Mouse (Mus musculus) cortical plate, adult 2 months (tissue): ENCODE results near the gene Ddc. TPM values are rescaled to one million over a fixed set of nuclear protein-coding genes. Genes with fewer than 3 reads are reported as not detected.

Experiments used
- H3K27ac ChIP-seq: fragments of 200-500 bp; 2 replicates; pipeline ENCODE4 v1.5.1; 2012; ENCODE audit warnings: low read length, control low read depth, inconsistent platforms; ENCODE audit not compliant: insufficient read depth
- H3K4me1 ChIP-seq: fragments of 200-500 bp; 2 replicates; pipeline ENCODE4 v1.6.1; 2011; ENCODE audit warnings: low read length; ENCODE audit not compliant: control insufficient read depth, insufficient read depth
- H3K4me3 ChIP-seq: fragments of 200-500 bp; 2 replicates; pipeline ENCODE4 v1.5.1; 2011; ENCODE audit warnings: mild to moderate bottlenecking, low read length, control low read depth; ENCODE audit not compliant: insufficient read depth
- CTCF ChIP-seq: fragments of 200-500 bp; IDR thresholded peaks from 2 replicates; pipeline ENCODE4 v1.5.1; 2011; ENCODE audit warnings: mild to moderate bottlenecking, control low read depth, low read length; ENCODE audit not compliant: insufficient read depth; ENCODE audit errors: extremely low read depth
- POLR2A ChIP-seq: fragments of 200-500 bp; IDR thresholded peaks from 2 replicates; pipeline ENCODE4 v1.6.1; 2011; ENCODE audit warnings: mild to moderate bottlenecking, low read length, control low read depth; ENCODE audit not compliant: insufficient read depth; ENCODE audit errors: extremely low read depth
- polyA plus RNA-seq: library from polyadenylated mRNA; depleted of rRNA; stranded (reverse); fragments of >200 nt; gene quantifications from 2 replicates; pipeline ENCODE4 v1.2.3, GENCODE M21; 2012

The Ddc gene
- polyA plus RNA-seq, 1 experiment, result 7.4 TPM

DNA sequence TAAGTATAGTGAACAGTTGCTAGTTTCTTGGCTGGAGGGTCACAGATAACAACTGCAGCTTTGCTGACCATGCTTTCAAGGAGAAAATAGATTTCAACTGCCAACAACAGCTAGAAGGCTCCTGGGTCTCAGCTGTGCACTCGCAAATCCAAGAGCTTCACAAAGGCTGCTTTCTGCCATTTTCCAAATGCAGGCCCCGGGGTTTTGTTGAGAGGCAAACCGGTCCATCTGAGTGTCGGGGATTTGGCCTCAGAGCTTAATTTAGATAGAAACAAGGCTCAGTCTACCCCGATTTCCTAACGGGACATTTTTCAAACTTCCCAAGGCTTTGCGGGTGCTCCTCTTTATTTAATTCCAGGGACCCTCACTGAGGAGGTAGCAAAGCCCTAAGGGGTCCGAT, 61.7 kb downstream of the Ddc start:
- no peaks in the 10 kb centered on the region for H3K4me1 ChIP-seq
- no peak overlapping the region for H3K27ac ChIP-seq
- TF ChIP-seq CTCF, result no peak
- TF ChIP-seq POLR2A, result no peak
- H3K4me3 ChIP-seq, result no peak overlapping the region

DNA sequence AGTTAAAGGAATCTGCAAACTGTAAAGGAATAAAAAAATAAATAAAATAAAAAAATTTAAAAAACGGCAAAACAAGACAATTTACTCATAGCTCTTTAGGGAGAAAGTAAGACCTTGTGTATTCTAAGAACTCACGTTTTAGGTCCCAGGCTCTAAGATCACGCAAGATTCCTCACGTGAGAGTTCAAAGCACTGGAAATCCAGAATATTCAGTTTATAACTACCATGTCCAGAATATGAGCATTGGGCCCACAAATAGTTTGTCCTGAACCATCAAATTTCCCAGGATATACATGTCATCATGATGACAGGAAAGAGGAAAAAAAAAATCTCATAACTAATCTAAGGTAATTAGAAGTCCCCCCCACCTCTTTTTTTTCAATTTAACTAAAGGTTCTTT, 62.2 kb downstream of the Ddc start:
- TF ChIP-seq CTCF, result no peak
- no peak for TF ChIP-seq POLR2A
- Histone ChIP-seq H3K4me3 (no peak overlapping the region), H3K4me1 (no peaks in the 10 kb centered on the region), H3K27ac (no peak overlapping the region)

DNA sequence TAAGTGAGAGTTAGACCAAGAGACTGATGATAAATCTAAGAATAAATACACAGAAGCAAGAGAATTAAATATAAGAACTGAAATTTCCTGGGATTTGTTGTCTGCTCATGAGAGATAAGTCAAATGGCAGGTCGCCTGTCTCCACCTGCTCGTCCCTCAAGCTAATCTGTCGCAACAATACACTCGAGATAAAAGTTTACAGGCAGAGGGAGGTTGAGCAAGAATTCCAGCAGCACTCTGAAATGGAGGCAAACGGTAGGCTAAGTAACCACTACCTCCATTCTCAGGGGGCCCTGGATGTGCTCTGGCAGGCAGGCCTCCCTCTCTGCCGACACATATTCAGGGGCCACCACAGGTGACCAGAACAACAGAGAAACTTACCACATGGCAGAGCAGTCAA, 62.6 kb downstream of the Ddc start:
- Histone ChIP-seq H3K4me3 (no peak overlapping the region), H3K4me1 (no peaks in the 10 kb centered on the region), H3K27ac (no peak overlapping the region)
- TF ChIP-seq CTCF, result no peak

DNA sequence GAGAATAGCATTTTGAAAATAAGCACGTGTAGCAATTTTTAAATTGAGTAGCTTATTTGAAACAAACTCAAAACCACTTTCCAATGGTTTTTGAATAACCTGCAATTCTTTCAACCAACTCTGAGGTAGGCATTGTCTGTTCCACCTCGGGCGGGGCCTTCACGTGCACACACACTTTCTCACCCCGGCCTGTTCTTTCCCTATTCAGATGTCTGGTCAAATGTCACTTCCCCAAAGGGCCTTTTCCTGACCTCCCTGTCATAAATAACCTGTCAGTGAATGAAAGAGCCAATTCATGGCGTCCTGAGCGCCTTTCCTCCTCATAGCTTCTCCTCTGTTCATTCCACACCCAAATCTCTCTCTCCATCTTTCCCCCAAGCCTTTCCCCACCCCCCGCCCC, 64.8 kb downstream of the Ddc start:
- no peak overlapping the region for H3K27ac ChIP-seq
- no peak overlapping the region for H3K4me3 ChIP-seq
- no peak for TF ChIP-seq CTCF
- no peak for TF ChIP-seq POLR2A
- no peaks in the 10 kb centered on the region for H3K4me1 ChIP-seq

DNA sequence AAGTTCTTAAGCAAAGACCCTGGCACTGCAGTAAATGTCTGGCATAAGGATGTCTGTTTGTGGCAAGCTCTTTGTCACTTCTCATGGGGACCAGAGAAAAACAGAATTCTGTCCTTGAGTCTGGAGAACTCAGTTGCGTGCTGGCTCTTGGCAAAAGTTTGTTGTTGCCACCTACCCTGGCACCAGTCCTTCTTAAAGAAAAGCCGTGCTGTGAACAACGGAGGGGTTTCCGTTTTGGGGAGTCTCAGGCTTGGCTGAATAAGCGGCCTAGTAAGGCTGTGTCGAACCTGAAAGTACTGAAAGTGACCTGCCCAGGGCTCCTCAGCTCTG, 65.2 kb downstream of the Ddc start:
- Histone ChIP-seq H3K4me1 (no peaks in the 10 kb centered on the region), H3K27ac (no peak overlapping the region), H3K4me3 (no peak overlapping the region)
- TF ChIP-seq POLR2A, result no peak
- no peak for TF ChIP-seq CTCF

DNA sequence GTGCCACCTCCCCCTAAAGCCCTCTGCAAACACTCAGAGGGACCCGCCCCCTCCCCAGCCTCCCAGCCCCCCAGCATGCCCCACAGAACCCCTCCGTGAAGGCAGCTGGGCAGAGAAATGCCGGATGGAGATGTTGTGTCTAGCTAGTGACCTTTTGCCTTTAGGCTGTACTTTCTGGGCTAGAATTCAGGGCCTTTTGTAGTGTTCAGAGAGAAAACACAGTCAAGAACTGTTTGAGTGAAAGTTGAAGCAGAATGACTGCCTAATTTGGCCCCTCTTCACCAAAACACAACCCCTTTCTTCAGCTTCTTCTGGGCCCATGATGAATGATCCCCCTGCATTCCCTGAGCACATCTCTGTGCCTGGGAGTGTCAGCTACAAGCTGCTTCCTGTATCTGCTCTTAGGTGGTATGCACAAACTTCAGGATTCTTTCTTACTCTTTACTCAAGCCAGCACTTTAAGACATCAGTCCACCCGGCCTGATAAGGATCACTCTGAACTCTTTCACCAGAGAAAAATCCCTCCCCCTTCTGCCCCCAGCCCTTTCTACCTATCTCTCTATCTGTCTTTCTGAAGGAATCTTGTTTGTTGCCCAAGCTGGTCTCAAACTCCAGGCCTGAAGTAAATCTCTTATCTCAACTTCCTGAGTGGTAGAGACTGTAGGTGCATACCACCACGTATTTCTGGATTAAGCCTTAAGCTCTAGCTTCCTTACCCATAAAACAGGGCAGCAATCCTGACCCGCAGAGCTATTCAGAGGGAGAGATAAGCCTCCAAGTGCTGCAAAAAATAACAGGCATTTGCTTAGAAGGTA, 65.8 kb downstream of the Ddc start:
- no peak for TF ChIP-seq CTCF
- TF ChIP-seq POLR2A, result no peak
- no peaks in the 10 kb centered on the region for H3K4me1 ChIP-seq
- H3K4me3 ChIP-seq, result no peak overlapping the region
- H3K27ac ChIP-seq, result no peak overlapping the region

DNA sequence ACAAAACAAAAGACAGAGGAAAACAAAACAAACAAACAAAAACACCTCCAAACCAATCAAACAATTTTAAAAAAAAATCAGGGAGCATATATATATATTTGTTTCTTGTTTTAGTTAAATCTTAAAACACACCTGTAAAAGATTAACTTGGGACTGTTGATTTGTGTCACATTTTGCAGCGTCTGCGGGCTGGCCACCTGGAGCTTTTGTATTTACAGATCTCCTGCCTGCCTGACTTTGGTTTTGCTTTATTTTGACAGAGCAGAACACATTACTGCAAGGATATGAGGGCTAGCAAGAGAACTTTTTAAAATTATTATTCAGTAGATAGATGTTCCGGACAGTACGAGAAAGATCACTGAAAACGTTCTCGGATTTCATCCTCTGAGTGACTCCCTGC, 66.4 kb downstream of the Ddc start:
- H3K4me3 ChIP-seq, result no peak overlapping the region
- no peak overlapping the region for H3K27ac ChIP-seq
- H3K4me1 ChIP-seq, result no peaks in the 10 kb centered on the region
- TF ChIP-seq CTCF (no peak), POLR2A (no peak)

DNA sequence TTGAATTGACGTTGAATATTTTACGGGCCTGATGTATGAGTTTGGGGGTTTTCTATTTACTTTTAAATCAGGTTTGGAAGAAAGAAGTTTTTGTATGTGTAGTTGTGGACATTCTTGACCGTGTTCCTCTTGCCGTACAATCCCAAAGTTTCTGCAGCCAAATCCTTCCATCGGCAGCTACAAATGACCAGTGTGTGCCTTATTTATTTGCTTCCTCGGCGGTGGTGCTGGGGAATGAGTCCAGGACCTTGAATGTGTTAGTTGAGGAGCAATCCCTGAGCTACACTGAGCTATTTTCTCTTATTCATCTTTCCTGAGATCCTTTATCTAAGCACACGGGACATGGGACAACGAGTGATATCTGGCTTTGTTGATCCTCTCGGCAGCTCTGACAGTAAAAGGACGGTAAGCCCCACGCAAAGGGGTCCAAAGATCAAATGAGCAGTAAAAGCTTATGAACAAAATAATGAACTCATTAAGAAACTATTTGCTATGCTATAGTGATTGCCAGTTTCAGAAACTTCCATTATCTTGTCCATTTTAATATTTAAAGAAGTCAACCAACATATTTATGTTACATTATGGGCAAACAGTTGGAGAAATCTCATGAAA, 67.0 kb downstream of the Ddc start:
- TF ChIP-seq CTCF (no peak), POLR2A (no peak)
- H3K4me1 ChIP-seq, result no peaks in the 10 kb centered on the region
- H3K27ac ChIP-seq, result no peak overlapping the region
- H3K4me3 ChIP-seq, result no peak overlapping the region

DNA sequence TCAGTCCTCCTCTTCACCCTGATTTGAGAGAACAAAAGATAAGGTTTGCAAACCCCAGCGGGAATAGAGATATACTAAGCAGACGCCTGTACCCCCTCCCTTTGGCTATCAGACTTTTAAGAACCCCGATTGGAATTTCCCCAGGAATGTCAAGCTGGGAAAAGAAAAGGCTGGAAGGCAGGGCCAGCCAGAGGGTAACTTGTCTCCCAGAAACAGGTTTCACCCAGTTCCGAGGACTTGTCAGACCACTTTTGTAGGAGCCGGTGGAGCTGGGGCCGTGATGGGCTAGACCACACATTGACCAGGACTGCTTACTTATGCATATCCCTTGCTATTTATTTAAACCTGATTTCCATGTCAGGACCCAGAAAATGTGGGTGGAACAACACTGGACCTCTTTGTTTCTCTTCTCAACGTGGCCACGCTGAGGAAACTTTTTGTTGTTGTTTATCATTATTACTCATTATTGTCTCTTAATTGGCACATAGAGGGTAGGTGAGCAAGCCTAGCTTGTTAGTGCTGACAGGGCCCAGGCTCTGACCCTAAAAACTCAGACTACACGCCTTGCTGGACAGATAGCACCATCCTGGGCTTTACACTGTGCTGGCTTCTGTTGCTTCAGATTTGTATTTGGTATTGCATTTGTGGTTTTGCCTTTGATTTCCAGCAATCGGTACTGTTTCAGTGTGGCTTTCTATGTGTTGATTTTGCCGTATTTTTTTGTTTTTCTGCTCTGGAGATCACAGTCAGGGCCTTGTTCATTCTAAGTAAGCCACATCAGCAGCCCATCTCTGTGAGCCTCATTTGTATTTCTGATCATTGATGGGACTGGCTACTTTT, 68.6 kb downstream of the Ddc start:
- TF ChIP-seq POLR2A (no peak), CTCF (no peak)
- H3K27ac ChIP-seq, result no peak overlapping the region; the same call in 1 of the 2 replicates

DNA sequence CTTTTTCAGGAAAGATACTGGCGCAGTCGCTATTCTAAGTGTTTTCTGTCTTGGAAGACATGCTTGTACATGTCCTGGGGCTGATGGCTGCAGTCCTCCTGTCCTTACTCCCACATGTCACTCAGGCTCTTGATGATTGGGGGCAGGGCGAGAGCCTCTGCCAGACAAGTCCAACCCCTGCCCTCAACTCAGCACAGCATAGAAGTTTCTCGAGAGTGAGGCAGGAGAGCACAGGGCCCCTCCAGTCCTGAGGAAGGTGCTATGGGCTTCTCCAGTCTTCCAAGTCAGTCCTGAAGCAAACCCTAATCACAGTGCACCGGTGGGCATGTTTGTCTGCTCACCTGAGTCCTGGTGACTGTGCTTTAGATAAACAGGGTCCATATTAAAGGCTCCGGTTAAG, 69.2 kb downstream of the Ddc start:
- Histone ChIP-seq H3K4me1 (no peaks in the 10 kb centered on the region; the same call in 1 of the 2 replicates), H3K4me3 (no peak overlapping the region), H3K27ac (no peak overlapping the region)
- TF ChIP-seq CTCF (no peak), POLR2A (no peak)

More for the DNA sequence above, 68.6 kb downstream of the Ddc start:
- no peak overlapping the region for H3K4me3 ChIP-seq
- no peaks in the 10 kb centered on the region; the same call in 1 of the 2 replicates for H3K4me1 ChIP-seq
